Mouse (Mus musculus) regulatory T cell (primary cell): Measurements from ENCODE around the gene Tead2.

Experiments used
- in situ Hi-C: fragments of 300-600 bp; cut with MboI, MseI; formaldehyde crosslinking; loops from one replicate; pipeline ENCODE4 v1.15.1; 2025; ENCODE audit warnings: high pct_unique_total_duplicates

Gene Tead2

DNA sequence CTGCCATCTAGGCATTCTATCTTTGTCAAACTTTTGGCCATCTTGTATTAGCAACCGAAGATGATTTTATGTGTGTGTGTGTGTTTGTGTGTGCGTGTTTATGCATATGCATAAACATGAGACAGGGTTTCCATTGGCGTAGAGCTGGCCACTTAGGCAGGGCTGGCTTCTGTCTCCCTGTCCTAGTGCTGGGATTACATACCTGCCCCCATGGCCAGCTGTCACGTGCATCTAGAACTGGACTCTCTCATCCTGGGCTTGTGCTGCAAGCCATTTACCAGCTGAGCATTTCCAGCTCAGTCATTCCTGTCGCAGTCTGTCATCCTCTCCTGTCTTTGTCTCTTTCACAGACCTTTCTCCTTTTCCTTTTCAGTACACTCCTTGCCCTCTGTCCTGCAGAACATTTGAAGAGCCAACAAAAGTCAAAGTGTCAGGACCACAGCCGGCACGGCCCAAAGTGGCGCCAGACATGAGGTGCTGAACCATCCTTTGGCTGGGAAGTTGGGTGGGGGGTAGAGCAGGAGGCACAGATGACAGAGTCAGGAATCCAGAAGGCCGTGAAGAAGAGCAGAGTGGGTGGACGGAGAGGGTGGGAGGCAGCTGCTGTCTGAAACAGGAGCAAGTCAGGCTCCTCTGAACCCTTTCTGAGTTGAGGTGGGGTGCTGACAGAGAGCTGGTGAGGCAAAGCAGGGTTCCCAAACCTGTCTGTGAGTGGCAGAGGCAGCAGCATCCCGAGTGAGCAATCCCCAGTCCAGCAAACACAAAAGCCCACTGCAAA, 41.7 kb downstream of the Tead2 start:
- in situ Hi-C loops, result no loop called here

GRCm38 (mm10) chr7:45259281-45259680, 43.7 kb downstream of the Tead2 start:
- in situ Hi-C loops, result no loop called here

DNA sequence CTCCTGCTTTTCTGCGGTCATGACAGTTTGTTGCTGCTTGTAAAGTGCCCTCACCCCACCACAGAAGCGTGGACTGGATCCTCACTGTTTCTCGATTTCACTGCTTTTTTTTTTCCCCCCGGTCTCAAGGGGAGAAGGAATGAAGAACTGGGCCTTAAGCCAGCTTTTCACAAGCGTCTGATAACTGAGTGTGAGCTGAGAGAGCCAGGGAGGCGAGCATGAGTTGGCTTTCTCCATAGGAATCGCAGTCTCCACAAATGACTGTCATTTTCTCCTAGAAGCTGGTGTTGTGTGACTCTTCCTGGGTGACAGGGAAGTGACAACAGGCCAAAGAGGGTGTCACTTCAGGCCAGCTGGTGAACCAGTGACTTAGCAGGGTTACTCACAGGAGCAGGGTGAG, 46.7 kb downstream of the Tead2 start:
- in situ Hi-C loops, result no loop called here

- in situ Hi-C loops, result no loop called here
Observed at GRCm38 (mm10) chr7:45263006-45263607, 47.6 kb downstream of the Tead2 start.

- in situ Hi-C loops, result no loop called here
Observed at GRCm38 (mm10) chr7:45264348-45264747, 48.8 kb downstream of the Tead2 start.

DNA sequence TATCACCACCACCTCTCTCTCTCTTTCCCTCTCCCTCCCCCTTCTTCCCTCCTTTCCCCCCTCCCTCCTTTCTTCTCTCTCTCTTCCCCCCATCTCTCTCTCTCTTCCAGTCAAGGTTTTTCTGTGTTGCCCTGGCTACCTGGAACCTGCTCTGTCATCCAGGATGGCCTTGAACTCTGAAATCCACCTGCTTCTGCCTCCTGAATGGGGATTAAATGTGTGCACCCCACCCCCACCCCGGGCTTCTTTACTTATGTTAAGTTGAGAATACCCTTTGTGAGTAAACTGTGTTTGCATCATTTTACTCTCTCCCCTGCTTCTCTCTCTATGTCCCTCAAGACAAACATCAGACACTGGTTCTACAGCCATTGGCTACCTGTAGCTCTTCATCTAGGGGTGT, 50.0 kb downstream of the Tead2 start:
- in situ Hi-C loops, result no loop called here

DNA sequence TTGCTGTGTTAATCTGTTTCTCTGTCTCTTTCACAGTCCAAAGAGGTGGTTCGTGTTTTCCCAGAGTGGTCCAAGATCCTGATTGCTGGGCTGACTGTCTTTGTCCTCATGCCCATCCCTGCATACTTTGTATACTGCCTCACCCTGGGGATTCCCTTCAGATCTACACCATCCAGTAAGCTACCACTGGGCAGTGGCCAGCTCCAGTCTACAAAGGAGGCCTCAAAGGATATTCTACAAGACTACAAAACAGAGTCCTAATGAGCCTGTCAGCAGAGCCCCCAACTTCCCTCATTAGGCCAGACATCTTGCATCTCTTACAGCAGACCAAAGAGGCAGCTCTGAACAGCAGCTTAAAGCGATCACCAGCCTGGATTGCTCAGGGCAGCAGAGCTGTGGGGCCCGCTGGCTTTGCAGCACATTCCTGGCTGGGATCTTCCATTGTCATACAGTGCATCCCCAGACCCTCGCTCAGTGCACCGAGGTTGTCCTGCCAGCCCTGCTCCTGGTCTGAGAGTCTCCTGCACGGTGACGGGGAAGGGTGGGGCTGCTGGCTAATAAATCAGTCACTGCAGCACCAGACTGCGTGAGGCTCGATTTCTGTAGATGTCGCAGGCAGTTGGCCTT, 57.3 kb downstream of the Tead2 start:
- in situ Hi-C loops, result loop anchor here (10.0 kb wide), 1 partner anchor 882 kb away; no protein-coding TSS in a partner anchor

DNA sequence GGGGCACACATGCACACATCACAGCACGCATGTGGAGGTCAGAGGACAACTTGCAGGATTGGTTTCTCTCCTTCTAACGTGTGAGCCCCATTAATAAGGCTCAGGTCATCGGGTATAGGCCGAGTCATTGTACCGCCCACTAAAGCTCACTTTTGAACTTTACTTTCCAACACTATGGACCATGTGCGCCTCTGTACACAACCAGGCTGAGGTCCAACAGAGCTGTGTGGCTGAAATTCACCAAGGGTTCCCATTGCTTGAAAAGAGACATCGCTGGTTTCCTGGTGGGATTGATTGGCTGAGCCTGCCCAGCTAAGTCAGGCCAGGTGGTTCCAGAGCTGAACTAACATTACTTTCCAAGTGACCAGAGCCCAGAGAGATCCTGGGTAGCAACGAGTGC, 58.1 kb downstream of the Tead2 start:
- in situ Hi-C loops, result loop anchor here (10.0 kb wide), 1 partner anchor 881 kb away; no protein-coding TSS in a partner anchor

- in situ Hi-C loops, result loop anchor here (10.0 kb wide), 1 partner anchor 878 kb away; no protein-coding TSS in a partner anchor
Observed at GRCm38 (mm10) chr7:45277136-45277760, 61.7 kb downstream of the Tead2 start, which contains the start of gene Slc6a21. Gene Slc6a21 (plus strand): TSS chr7:45277513.
